Mouse (Mus musculus) megakaryocyte, embryonic 14.5 days (primary cell): ENCODE results near the gene Inava.

Source experiments
- FLI1 ChIP-seq: IDR thresholded peaks from 2 replicates; pipeline ENCODE4 v1.6.1; 2012; ENCODE audit warnings: low read length, inconsistent platforms, mixed read lengths
- GATA1 ChIP-seq: IDR thresholded peaks from 3 replicates; pipeline ENCODE4 v1.6.1; 2012; ENCODE audit warnings: mixed read lengths, low read length, inconsistent platforms, borderline replicate concordance

DNA sequence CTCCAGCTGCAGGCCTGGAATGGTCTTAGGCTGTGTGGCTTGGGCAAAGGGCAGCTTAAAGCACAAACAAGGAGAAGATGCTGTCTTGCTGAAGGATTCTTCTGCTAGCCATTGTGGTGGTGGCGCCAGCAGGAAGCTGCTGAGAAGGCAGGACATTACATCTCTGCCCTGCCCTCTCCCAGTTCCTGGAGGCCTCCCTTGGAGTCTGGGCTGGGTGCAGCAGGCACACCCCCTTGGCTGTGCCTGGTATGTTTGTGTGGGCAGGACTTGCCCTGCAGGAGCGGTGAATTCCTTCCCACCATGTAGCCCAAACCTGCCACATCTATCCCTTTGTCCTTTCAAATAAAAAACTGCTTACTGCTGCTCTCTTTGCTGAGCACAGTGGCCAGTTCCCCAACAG is 57.0 kb downstream of the Inava start:
- TF ChIP-seq GATA1 (no peak), FLI1 (no peak)
